Mouse (Mus musculus) bone marrow macrophage, adult 2 months (primary cell): Measurements from ENCODE around the gene Cpsf7. TPM values are rescaled to one million over a fixed set of nuclear protein-coding genes. Genes with fewer than 3 reads are reported as not detected.
A peak's percentile ranks its signal among the peaks of the same experiment; 100 is the strongest.
"Not testable (repeated sequence)": the region's sequence is repeated elsewhere in the genome, so short reads cannot be mapped to it uniquely, and the experiment has no call there.

Experiments
- H3K27ac ChIP-seq: 2 replicates; pipeline ENCODE4 v1.5.1; 2012; ENCODE audit warnings: low read depth, low read length; ENCODE audit not compliant: insufficient read depth
- H3K4me1 ChIP-seq: 2 replicates; pipeline ENCODE4 v1.6.1; 2012; ENCODE audit warnings: low read length; ENCODE audit not compliant: control insufficient read depth, insufficient read depth
- H3K4me3 ChIP-seq: 2 replicates; pipeline ENCODE4 v1.5.1; 2012; ENCODE audit warnings: mild to moderate bottlenecking, low read length, moderate library complexity; ENCODE audit not compliant: insufficient read depth
- CTCF ChIP-seq: IDR thresholded peaks from 2 replicates; pipeline ENCODE4 v1.5.1; 2012; ENCODE audit warnings: low read depth, mild to moderate bottlenecking, low read length, moderate library complexity
- POLR2A ChIP-seq: IDR thresholded peaks from 2 replicates; pipeline ENCODE4 v1.6.1; 2012; ENCODE audit warnings: mild to moderate bottlenecking, low read depth, low read length, borderline replicate concordance
- polyA plus RNA-seq: library from polyadenylated mRNA; stranded (reverse); fragments of >200 nt; gene quantifications from 2 replicates; pipeline ENCODE4 v1.2.4, GENCODE M21; 2012; ENCODE audit not compliant: missing spikeins, insufficient read depth, insufficient read length

Cpsf7 gene
- polyA plus RNA-seq, 1 experiment: 62.0 TPM

DNA sequence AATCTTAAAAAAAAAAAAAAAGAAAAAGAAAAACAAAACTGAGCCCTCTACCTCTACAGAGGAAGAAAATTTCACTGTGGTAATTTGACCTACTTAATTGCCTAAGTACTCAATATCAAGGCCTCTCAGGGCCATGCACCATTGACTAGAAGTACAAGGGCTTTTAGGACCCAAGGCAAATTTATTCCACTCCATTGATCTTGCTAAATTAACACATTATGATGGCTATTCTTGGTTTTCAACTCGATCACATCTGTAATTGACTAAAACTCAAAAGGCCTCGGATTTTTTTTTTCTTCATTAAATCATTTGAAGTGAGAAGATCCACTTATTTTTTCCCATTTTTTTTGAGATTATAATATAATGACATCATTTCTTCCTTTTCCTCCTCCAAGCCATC is 32.4 kb downstream of the Cpsf7 start:
- H3K4me1 ChIP-seq: peaks cover 15% of the 10 kb centered on the region
- TF ChIP-seq CTCF: no peak
- TF ChIP-seq POLR2A: no peak
- H3K4me3 ChIP-seq: no peak overlapping the region
- no peak overlapping the region for H3K27ac ChIP-seq

DNA sequence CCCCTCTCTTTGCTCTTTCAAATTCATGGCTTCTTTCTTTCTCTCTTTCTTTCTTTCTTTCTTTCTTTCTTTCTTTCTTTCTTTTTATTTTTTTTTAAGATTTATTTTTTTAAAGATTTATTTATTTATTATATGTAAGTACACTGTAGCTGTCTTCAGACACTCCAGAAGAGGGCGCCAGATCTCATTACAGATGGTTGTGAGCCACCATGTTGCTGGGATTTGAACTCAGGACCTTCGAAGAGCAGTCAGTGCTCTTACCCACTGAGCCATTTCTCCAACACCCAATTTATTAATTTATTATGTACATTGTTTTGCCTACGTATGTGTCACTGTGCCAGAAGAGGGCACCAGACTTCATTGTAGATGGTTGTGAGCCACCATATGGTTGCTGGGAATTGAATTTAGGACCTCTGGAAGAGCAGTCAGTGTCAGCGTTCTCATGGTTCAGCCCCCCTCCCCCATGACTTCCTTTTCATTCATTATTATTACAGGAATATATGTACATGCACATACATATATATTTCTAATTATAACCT is 32.8 kb downstream of the Cpsf7 start:
- H3K27ac ChIP-seq, H3K4me3 ChIP-seq: not testable (repeated sequence)
- H3K4me1 ChIP-seq: peaks cover 15% of the 10 kb centered on the region

DNA sequence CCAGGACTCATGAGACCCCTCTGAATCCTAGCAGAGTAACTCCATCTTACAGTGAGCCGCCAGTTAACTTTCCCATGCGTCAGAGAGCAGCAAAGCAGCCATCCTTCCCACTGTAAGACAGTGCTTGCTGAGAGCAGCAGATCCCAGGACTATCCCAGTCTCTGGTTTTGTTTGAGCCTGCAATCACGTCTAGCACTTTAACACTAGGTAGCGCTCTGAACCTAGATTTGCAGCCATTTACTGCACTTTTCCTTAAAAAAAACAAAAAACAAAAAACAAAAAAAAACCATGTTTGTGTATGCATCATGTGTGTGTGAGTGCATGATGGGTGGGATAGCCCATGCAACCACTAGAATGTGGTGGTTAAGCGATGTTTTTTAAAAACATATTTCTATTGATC is 35.0 kb downstream of the Cpsf7 start:
- Histone ChIP-seq H3K27ac (no peak overlapping the region), H3K4me1 (peaks cover 10% of the 10 kb centered on the region), H3K4me3 (no peak overlapping the region)
- no peak for TF ChIP-seq CTCF
- TF ChIP-seq POLR2A: no peak

DNA sequence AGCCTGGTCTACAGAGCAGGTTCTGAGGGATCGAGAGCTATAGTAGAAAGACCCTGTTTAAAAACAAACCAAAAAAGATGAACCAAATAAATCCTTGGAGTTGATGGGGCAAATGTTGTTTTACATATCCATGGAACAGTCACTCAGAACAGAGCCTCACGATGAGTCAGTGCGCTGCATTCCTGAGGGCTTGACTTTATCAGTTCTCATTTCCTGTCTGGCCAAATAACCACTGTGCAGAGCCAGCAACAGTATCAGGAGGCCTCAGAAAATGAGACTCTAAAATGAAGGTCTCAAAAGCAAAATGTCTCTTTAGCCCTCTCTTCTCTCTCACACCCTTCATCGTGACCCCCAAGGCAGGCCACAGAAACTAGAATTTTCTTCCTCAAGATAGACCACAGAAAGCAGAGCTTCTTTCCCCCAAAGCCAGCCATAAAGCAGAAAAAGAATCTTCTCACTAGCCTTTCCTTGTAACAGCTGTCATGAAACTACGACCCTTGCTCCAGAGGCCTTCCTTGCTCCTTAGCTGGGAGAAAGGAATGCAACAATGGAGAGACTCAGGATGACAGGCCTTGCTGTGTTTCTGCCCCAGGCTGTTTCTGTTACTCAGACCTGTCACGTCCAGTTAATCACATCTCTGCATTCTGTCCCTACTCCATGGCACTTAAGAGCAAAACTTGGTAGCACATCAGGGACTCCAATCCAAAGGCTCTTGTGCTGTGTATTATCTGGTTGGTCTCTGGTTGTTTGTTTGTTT is 36.7 kb downstream of the Cpsf7 start:
- no peak overlapping the region for H3K4me3 ChIP-seq
- no peak overlapping the region for H3K27ac ChIP-seq
- no peak for TF ChIP-seq POLR2A
- no peak for TF ChIP-seq CTCF
- peaks cover 8% of the 10 kb centered on the region for H3K4me1 ChIP-seq

DNA sequence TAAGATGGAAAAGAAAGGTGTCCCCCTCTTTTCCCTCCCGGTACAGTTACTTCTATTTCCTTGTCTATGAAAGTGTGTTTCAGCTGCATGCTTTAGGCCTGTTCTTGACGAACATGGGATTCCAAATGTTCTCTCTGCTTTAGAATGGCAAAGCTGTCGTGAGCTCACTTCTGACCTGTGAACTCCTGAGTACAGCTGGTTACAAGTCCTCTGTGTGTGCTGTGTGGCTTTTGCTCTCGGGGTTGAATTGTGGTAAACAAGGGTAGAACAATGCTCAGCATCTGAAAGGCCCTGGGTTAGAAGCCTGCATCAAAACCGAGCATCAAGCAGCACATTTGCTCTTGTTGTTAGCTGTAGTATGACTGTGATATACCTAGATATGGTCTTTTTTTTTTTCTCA is 37.3 kb downstream of the Cpsf7 start:
- H3K4me1 ChIP-seq: peaks cover 8% of the 10 kb centered on the region
- H3K4me3 ChIP-seq: no peak overlapping the region
- no peak for TF ChIP-seq CTCF
- TF ChIP-seq POLR2A: no peak
- no peak overlapping the region for H3K27ac ChIP-seq

DNA sequence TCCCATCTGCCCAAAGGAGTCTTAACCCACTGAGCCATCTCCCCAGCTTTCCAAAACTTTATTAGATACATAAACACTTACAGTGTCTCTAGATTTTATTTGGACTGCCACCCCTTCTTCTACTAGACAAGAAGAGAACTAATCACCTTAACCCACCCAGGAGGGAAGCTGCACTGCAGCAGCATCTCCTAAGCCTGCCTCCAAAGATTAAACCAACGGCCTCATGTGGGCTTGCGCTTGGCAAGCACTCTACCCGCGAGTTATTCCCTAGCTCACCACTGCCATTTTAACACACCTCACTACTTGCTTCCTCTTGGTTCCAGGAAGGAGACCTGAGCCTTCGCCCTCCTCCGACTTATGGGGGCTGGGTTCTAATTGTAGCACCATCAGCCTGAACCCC is 39.2 kb downstream of the Cpsf7 start:
- peaks cover 8% of the 10 kb centered on the region for H3K4me1 ChIP-seq

DNA sequence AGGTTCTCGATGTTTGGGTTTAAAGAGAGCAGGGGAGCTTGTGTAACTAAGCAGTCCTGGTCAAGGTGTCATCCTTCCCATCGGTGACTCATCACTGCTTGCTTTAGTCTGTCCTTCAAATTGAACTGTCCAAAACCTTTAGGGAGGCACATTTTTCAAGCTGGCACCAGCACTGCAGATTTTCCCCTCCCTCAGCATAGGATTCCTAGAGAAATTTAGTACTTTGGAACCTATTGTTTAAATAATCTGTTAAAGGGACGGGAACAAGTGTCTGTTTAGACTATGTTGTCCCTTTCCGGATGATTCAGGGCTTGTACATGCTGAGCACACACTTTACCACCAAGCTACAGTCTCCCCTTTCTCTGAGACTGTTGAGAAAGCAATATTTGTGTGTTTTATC is 40.2 kb downstream of the Cpsf7 start:
- peaks cover 12% of the 10 kb centered on the region for H3K4me1 ChIP-seq
- TF ChIP-seq CTCF (no peak), POLR2A (no peak)
- H3K27ac ChIP-seq: no peak overlapping the region
- no peak overlapping the region for H3K4me3 ChIP-seq

More for the DNA sequence above, 39.2 kb downstream of the Cpsf7 start:
- TF ChIP-seq CTCF (no peak), POLR2A (no peak)
- Histone ChIP-seq H3K27ac (no peak overlapping the region), H3K4me3 (no peak overlapping the region)

DNA sequence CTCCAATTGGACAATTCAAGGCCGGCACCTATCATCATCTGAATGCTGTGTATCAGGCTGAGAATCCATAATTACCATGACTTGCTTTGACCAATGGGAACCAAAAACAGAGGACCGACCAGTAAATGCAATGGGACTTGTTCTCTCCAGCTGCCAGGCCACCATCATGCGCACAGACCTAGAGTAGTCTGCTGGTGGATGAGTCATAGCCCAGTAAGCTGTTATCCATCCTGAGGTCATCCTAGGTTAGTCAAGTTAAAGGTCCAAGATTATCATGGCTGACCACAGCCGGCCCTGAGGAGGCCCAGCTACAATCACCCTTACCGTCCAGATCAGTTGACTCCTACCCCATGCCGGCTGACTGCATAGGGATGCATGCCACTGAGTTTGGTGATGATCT is 44.6 kb downstream of the Cpsf7 start:
- no peak for TF ChIP-seq CTCF
- TF ChIP-seq POLR2A: no peak
- Histone ChIP-seq H3K27ac (no peak overlapping the region), H3K4me3 (no peak overlapping the region), H3K4me1 (peaks cover 4% of the 10 kb centered on the region; the same call in 1 of the 2 replicates)

DNA sequence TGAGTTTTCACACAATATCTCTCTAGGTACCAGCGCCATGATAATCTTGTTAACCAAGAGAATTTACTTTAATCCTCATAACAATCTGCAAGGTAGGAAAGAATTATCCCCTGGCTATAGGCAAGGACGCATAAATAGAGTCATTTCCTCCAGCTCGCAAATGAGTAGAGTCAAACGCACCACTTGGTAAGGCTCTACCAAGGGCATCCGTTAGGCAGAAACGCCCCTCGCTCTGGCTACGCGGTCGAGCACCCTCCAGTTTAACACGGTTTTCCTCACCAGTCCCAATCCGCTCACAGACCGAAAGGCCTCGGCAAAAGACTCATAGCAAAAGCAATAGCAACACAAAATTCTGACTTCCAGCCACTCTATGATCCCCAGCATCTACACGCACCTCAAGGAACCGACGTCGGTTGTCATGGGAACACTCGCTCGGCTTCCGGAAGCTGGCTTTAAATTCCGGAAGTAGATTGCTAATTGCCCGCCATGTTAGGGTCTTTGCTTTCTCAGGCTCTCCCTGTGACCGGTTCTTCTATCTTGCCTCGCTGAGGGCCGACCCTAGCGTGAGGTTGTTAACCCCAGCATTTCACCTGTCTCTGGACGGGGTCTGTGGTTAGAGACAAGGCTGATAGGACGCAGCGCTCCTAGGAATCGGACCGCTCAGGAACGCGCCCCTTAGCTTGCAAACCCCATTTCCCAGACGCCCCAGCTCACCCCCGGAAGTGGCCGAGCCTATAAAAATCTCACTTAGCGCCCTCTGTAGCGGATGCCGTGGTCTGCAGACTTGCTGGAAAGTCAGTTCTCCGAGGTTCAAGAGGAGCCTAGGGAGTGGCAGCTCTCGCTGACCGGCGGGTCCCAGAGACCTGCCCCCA is 51.9 kb downstream of the Cpsf7 start, which contains the start of the genes Cyb561a3 and Tmem138:
Gene Cyb561a3, plus strand, starts transcription at position 483 of the 872 bp plus-strand sequence.
Gene Tmem138, minus strand, starts transcription at position 673 of the 872 bp plus-strand sequence.
- Histone ChIP-seq H3K27ac (peak within 1 kb of the TSS; percentile 70), H3K4me3 (peak within 1 kb of the TSS; percentile 77), H3K4me1 (peaks cover 21% of the 10 kb centered on the region)
- peak; percentile 90 for TF ChIP-seq POLR2A
- TF ChIP-seq CTCF: peak; percentile 35; the same call in 1 of the 2 replicates

DNA sequence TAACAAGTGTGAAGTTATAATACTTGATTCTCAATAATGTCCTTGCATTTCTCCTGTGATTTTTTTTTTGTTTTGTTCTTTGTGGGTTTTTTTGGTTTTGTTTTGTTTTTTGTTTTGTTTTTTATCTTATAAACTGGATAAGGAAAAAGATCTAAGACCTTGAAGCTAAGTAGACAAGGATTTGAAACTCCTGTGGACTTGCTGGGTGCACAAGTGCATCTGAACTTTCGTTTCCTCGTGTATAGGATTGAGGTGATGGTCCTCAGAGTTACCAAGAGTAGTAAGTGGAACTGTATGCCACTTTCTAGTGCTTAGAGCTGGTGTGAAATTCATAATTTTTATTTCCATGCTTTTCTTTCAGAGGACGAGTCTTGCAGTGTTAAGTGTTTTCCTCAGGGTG is 55.0 kb downstream of the Cpsf7 start:
- H3K4me1 ChIP-seq: peaks cover 23% of the 10 kb centered on the region
- no peak overlapping the region for H3K27ac ChIP-seq

More for the DNA sequence above, 55.0 kb downstream of the Cpsf7 start:
- TF ChIP-seq CTCF (no peak), POLR2A (no peak)
- H3K4me3 ChIP-seq: no peak overlapping the region
